Mouse (Mus musculus): ENCODE data around the gene Map2k2. TPM values are rescaled to one million over a fixed set of nuclear protein-coding genes. Genes with fewer than 3 reads are reported as not detected.

Map2k2 gene
- total RNA-seq, 2 experiments from 2014 or later: 122 to 124 TPM

GRCm38 (mm10) chr10:81092465-81093250 is 13.1 kb upstream of the Map2k2 start:
- intact Hi-C loops (cut with DNase I): no loop called here
- no peak for DNase-seq (ENCODE audit: low spot score in 2 of 2)

- no peak for DNase-seq (ENCODE audit: low spot score in 2 of 2)
- intact Hi-C loops (cut with DNase I): no loop called here
Observed at GRCm38 (mm10) chr10:81094931-81095678, 10.6 kb upstream of the Map2k2 start.

- peak; percentile 76 to 83 for DNase-seq (ENCODE audit: low spot score in 2 of 2)
Observed at GRCm38 (mm10) chr10:81106113-81106721, 502 bp downstream of the Map2k2 start.

GRCm38 (mm10) chr10:81112946-81113345 is 7.2 kb downstream of the Map2k2 start:
- intact Hi-C loops (cut with DNase I): no loop called here
- DNase-seq (ENCODE audit: low spot score in 2 of 2): no peak

More at GRCm38 (mm10) chr10:81106113-81106721, 502 bp downstream of the Map2k2 start:
- intact Hi-C loops (cut with DNase I): no loop called here

GRCm38 (mm10) chr10:81119625-81120024 is 13.9 kb downstream of the Map2k2 start:
- intact Hi-C loops (cut with DNase I): no loop called here
- no peak for DNase-seq (ENCODE audit: low spot score in 2 of 2)

- intact Hi-C loops (cut with DNase I): no loop called here
- no peak for DNase-seq (ENCODE audit: low spot score in 2 of 2)
Observed at GRCm38 (mm10) chr10:81120650-81121049, 14.9 kb downstream of the Map2k2 start.

- DNase-seq (ENCODE audit: low spot score in 2 of 2): no peak
- intact Hi-C loops (cut with DNase I): no loop called here
Observed at GRCm38 (mm10) chr10:81122889-81123288, 17.2 kb downstream of the Map2k2 start.

GRCm38 (mm10) chr10:81123500-81123899 is 17.8 kb downstream of the Map2k2 start:
- intact Hi-C loops (cut with DNase I): no loop called here
- DNase-seq (ENCODE audit: low spot score in 2 of 2): peak in 1 of 2 experiments; percentile 72

GRCm38 (mm10) chr10:81134181-81134587 is 28.5 kb downstream of the Map2k2 start:
- peak in 1 of 2 experiments; percentile 51 for DNase-seq (ENCODE audit: low spot score in 2 of 2)
- intact Hi-C loops (cut with DNase I): no loop called here

GRCm38 (mm10) chr10:81134966-81135681 is 29.4 kb downstream of the Map2k2 start, which contains the start of gene Zbtb7a:
Zbtb7a (plus strand) TSS chr10:81135220.
- intact Hi-C loops (cut with DNase I): no loop called here
- DNase-seq (ENCODE audit: low spot score in 2 of 2): peak in 1 of 2 experiments; percentile 57

- peak; percentile 71 to 73 for DNase-seq (ENCODE audit: low spot score in 2 of 2)
- intact Hi-C loops (cut with DNase I): loop anchor here (2.0 kb wide), 2 partner anchors 41 to 65 kb away; partner anchors contain the start of genes Eef2 and Thop1
Observed at GRCm38 (mm10) chr10:81135831-81136705, 30.4 kb downstream of the Map2k2 start.

GRCm38 (mm10) chr10:81136706-81137231 is 31.1 kb downstream of the Map2k2 start:
- peak in 1 of 2 experiments; percentile 79 for DNase-seq (ENCODE audit: low spot score in 2 of 2)
- intact Hi-C loops (cut with DNase I): loop anchor here (1.0 to 2.0 kb wide), 3 partner anchors 31 to 66 kb away; partner anchors contain the start of genes Eef2, Map2k2 and Thop1

- peak; percentile 98 to 100 for DNase-seq (ENCODE audit: low spot score in 2 of 2)
- intact Hi-C loops (cut with DNase I): loop anchor here (1.0 to 2.0 kb wide), 3 partner anchors 32 to 67 kb away; partner anchors contain the start of genes Eef2, Map2k2 and Thop1
Observed at GRCm38 (mm10) chr10:81137252-81138130, 31.8 kb downstream of the Map2k2 start.

- DNase-seq (ENCODE audit: low spot score in 2 of 2): no peak
- intact Hi-C loops (cut with DNase I): no loop called here
Observed at GRCm38 (mm10) chr10:81138131-81138782, 32.5 kb downstream of the Map2k2 start.

- no peak for DNase-seq (ENCODE audit: low spot score in 2 of 2)
- intact Hi-C loops (cut with DNase I): no loop called here
Observed at GRCm38 (mm10) chr10:81138821-81139528, 33.3 kb downstream of the Map2k2 start.

- intact Hi-C loops (cut with DNase I): no loop called here
- no peak for DNase-seq (ENCODE audit: low spot score in 2 of 2)
Observed at GRCm38 (mm10) chr10:81139529-81139846, 33.8 kb downstream of the Map2k2 start.

Data from left cerebral cortex, postnatal 25 days (tissue).